Mouse (Mus musculus) forebrain, embryonic 16.5 days (tissue): ENCODE results near the gene Pcna. TPM values are rescaled to one million over a fixed set of nuclear protein-coding genes. Genes with fewer than 3 reads are reported as not detected.

Source experiments
- ATAC-seq: fragments of 200-750 bp; cut with Nextera tagmentation; 2 replicates; pipeline ENCODE4 v1.8.0; 2017; ENCODE audit warnings: mild to moderate bottlenecking, moderate library complexity
- H3K27ac ChIP-seq: fragments of 300-500 bp; sonication (generic); 2 replicates; pipeline ENCODE4 v1.5.1; 2014; ENCODE audit warnings: low read length, control low read depth
- H3K27me3 ChIP-seq: fragments of 300-500 bp; sonication (generic); replicated peaks from 2 replicates; pipeline ENCODE4 v1.6.1; 2014; ENCODE audit warnings: low read length; ENCODE audit not compliant: control insufficient read depth, insufficient read depth
- H3K36me3 ChIP-seq: fragments of 300-500 bp; sonication (generic); 2 replicates; pipeline ENCODE4 v1.6.1; 2014; ENCODE audit not compliant: control insufficient read depth, insufficient read depth
- H3K4me1 ChIP-seq: fragments of 300-500 bp; sonication (generic); replicated peaks from 2 replicates; pipeline ENCODE4 v1.6.1; 2014; ENCODE audit warnings: low read length; ENCODE audit not compliant: control insufficient read depth, insufficient read depth
- H3K4me2 ChIP-seq: fragments of 300-500 bp; sonication (generic); 2 replicates; pipeline ENCODE4 v1.6.1; 2014; ENCODE audit warnings: mild to moderate bottlenecking, low read length, control low read depth
- H3K4me3 ChIP-seq: fragments of 300-500 bp; sonication (generic); replicated peaks from 2 replicates; pipeline ENCODE4 v1.5.1; 2014; ENCODE audit warnings: mild to moderate bottlenecking, low read length, control low read depth
- H3K9ac ChIP-seq: fragments of 300-500 bp; sonication (generic); replicated peaks from 2 replicates; pipeline ENCODE4 v1.6.1; 2014; ENCODE audit warnings: low read depth, low read length, control low read depth
- H3K9me3 ChIP-seq: fragments of 300-500 bp; sonication (generic); 2 replicates; pipeline ENCODE4 v1.6.1; 2016; ENCODE audit warnings: low read length; ENCODE audit not compliant: control insufficient read depth
- WGBS: fragments of 180-500 bp; shearing (Covaris S2); extraction: QIAGEN DNeasy Blood & Tissue Kit; methylation state at CpG from one replicate; pipeline ENCODE4 v1.1.7; 2014; 5-methylcytosine and 5-hydroxymethylcytosine counted together
- polyA plus RNA-seq: library from polyadenylated mRNA; unstranded; fragments of >200 nt; fragmentation: Nextera tagmentation; extraction: Ambion mirVana; gene quantifications from 2 replicates; pipeline ENCODE4 v1.2.1, GENCODE M21; 2015

Pcna gene
- polyA plus RNA-seq, 1 experiment from 2014 or later, result 164 TPM

- no peak overlapping the region for H3K27ac ChIP-seq
- no peak for ATAC-seq
- H3K27me3 ChIP-seq, result no peaks in the 10 kb centered on the region
- no peak overlapping the region for H3K9ac ChIP-seq
- peaks cover 23% of the 10 kb centered on the region for H3K4me1 ChIP-seq
- 55% methylated on average over 3 of the region's 3 CpGs for WGBS
- H3K9me3 ChIP-seq, result no peaks in the 10 kb centered on the region
- no peaks in the 10 kb centered on the region for H3K36me3 ChIP-seq
- no peak overlapping the region for H3K4me2 ChIP-seq
- no peak overlapping the region for H3K4me3 ChIP-seq
Measured at GRCm38 (mm10) chr2:132279336-132279882, 26.3 kb upstream of the Pcna start.

DNA sequence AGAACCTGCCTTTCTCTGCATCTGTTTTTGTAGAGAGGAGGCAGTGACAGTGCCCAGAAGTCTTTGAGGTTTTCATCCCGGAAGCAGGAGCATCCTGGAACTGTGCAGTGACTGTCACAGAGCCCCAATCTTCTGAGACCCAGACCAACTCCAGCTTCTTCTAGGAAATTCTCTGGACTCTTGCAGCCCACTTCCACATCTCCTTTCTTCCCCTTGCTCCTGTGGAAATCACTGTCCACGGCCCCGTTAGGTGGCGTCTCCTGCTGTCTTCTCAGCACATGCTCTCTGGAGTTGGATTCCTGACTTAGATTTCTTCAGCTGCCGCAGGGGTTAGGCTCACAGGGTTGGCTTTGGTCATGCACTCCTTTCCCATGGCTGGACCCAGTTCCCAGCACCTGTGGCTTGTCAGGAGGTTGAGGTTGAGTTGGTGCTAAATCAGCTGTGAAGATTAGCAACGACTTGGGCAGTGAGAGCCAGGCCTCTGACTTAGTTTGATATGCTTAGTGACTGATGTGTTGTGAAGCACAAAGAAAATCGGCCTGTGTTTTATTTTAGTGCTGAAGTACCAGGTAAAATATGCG is 25.2 kb upstream of the Pcna start:
- 79% methylated on average over 8 of the region's 8 CpGs for WGBS
- Histone ChIP-seq H3K4me2 (no peak overlapping the region), H3K27ac (no peak overlapping the region), H3K36me3 (no peaks in the 10 kb centered on the region), H3K27me3 (no peaks in the 10 kb centered on the region), H3K9ac (no peak overlapping the region), H3K4me3 (no peak overlapping the region), H3K9me3 (no peaks in the 10 kb centered on the region), H3K4me1 (peaks cover 17% of the 10 kb centered on the region)
- ATAC-seq, result no peak

- no peaks in the 10 kb centered on the region for H3K9me3 ChIP-seq
- H3K27me3 ChIP-seq, result no peaks in the 10 kb centered on the region
- ATAC-seq, result no peak
- H3K27ac ChIP-seq, result no peak overlapping the region
- 84% methylated on average over 4 of the region's 4 CpGs for WGBS
- no peaks in the 10 kb centered on the region for H3K36me3 ChIP-seq
- H3K9ac ChIP-seq, result no peak overlapping the region
- no peaks in the 10 kb centered on the region for H3K4me1 ChIP-seq
- H3K4me2 ChIP-seq, result no peak overlapping the region
- no peak overlapping the region for H3K4me3 ChIP-seq
Measured at GRCm38 (mm10) chr2:132276249-132276648, 23.1 kb upstream of the Pcna start.

DNA sequence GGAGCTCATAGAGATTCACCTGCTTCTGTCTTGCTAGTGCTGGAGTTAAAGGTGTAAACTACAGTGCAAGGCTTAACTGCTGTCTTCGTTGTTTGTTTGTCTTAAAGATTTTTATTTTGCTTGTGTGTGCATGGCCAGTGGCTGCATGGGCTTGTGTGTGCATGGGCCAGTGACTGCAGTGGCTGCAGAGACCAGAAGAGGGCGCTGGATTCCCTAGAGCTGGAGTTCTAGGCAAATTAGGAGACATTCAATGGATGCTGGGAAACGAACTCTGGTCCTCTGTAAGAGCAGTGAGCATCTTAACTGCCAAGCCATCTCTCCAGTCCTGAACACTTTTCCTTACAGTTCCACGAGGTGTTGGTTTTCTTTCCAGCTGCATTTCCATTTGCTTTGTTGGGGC is 22.4 kb upstream of the Pcna start:
- H3K9me3 ChIP-seq, result no peaks in the 10 kb centered on the region
- H3K9ac ChIP-seq, result no peak overlapping the region
- H3K4me3 ChIP-seq, result no peak overlapping the region
- no peak overlapping the region for H3K4me2 ChIP-seq
- no peaks in the 10 kb centered on the region for H3K36me3 ChIP-seq
- WGBS, result 74% methylated on average over 4 of the region's 4 CpGs
- H3K4me1 ChIP-seq, result no peaks in the 10 kb centered on the region
- no peak overlapping the region for H3K27ac ChIP-seq
- no peaks in the 10 kb centered on the region for H3K27me3 ChIP-seq
- ATAC-seq, result no peak

- no peak overlapping the region for H3K4me3 ChIP-seq
- H3K27ac ChIP-seq, result no peak overlapping the region
- no peaks in the 10 kb centered on the region for H3K9me3 ChIP-seq
- no peaks in the 10 kb centered on the region for H3K36me3 ChIP-seq
- H3K4me1 ChIP-seq, result no peaks in the 10 kb centered on the region
- no peak overlapping the region for H3K4me2 ChIP-seq
- ATAC-seq, result no peak
- H3K27me3 ChIP-seq, result no peaks in the 10 kb centered on the region
- no peak overlapping the region for H3K9ac ChIP-seq
- 57% methylated on average over 6 of the region's 6 CpGs for WGBS
Measured at GRCm38 (mm10) chr2:132272694-132273389, 19.7 kb upstream of the Pcna start.

GRCm38 (mm10) chr2:132270331-132270951 is 17.3 kb upstream of the Pcna start:
- no peak for ATAC-seq
- H3K4me3 ChIP-seq, result no peak overlapping the region
- H3K36me3 ChIP-seq, result no peaks in the 10 kb centered on the region
- H3K9ac ChIP-seq, result no peak overlapping the region
- no peak overlapping the region for H3K27ac ChIP-seq
- H3K9me3 ChIP-seq, result no peaks in the 10 kb centered on the region
- 85% methylated on average over 2 of the region's 2 CpGs for WGBS
- H3K27me3 ChIP-seq, result no peaks in the 10 kb centered on the region
- H3K4me1 ChIP-seq, result no peaks in the 10 kb centered on the region
- H3K4me2 ChIP-seq, result no peak overlapping the region

GRCm38 (mm10) chr2:132269217-132269616 is 16.1 kb upstream of the Pcna start:
- no peak for ATAC-seq
- Histone ChIP-seq H3K36me3 (no peaks in the 10 kb centered on the region), H3K9me3 (no peaks in the 10 kb centered on the region), H3K4me3 (no peak overlapping the region), H3K9ac (no peak overlapping the region), H3K4me1 (peaks cover 7% of the 10 kb centered on the region), H3K27me3 (no peaks in the 10 kb centered on the region), H3K27ac (no peak overlapping the region), H3K4me2 (no peak overlapping the region)
- 90% methylated on average over 3 of the region's 3 CpGs for WGBS

DNA sequence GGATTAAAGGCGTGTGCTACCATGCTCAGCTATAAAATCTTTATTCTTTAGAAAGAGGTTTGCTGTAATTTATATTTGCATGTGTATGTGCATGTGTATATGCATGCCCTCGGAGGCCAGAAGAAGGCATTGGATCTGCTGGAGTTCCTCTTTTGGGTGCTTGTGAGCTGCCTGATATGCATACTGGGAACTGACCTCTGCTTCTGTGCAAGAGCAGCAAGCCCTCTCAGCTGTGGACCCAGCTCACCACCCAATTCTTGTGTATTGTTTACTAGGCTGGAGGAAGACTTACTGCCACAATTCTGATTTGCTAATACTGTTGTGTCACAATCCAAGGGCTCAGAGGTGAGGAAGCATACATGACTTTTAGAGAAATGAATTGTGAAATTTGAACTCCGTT is 13.0 kb upstream of the Pcna start:
- Histone ChIP-seq H3K4me3 (no peak overlapping the region), H3K27me3 (no peaks in the 10 kb centered on the region), H3K27ac (no peak overlapping the region), H3K9ac (no peak overlapping the region), H3K4me2 (no peak overlapping the region), H3K9me3 (no peaks in the 10 kb centered on the region), H3K36me3 (no peaks in the 10 kb centered on the region), H3K4me1 (peaks cover 11% of the 10 kb centered on the region)
- 92% methylated on average over 3 of the region's 3 CpGs for WGBS
- ATAC-seq, result no peak

GRCm38 (mm10) chr2:132265196-132265595 is 12.1 kb upstream of the Pcna start:
- no peaks in the 10 kb centered on the region for H3K27me3 ChIP-seq
- no peak overlapping the region for H3K4me3 ChIP-seq
- peaks cover 11% of the 10 kb centered on the region for H3K4me1 ChIP-seq
- no peak for ATAC-seq
- no peak overlapping the region for H3K27ac ChIP-seq
- no peaks in the 10 kb centered on the region for H3K9me3 ChIP-seq
- H3K9ac ChIP-seq, result no peak overlapping the region
- H3K4me2 ChIP-seq, result no peak overlapping the region
- 89% methylated on average over 9 of the region's 9 CpGs for WGBS
- H3K36me3 ChIP-seq, result no peaks in the 10 kb centered on the region
